Mouse (Mus musculus): Measurements from ENCODE around the gene Ahdc1.
"Not testable (repeated sequence)": the region's sequence is repeated elsewhere in the genome, so short reads cannot be mapped to it uniquely, and the experiment has no call there.

The Ahdc1 gene

DNA sequence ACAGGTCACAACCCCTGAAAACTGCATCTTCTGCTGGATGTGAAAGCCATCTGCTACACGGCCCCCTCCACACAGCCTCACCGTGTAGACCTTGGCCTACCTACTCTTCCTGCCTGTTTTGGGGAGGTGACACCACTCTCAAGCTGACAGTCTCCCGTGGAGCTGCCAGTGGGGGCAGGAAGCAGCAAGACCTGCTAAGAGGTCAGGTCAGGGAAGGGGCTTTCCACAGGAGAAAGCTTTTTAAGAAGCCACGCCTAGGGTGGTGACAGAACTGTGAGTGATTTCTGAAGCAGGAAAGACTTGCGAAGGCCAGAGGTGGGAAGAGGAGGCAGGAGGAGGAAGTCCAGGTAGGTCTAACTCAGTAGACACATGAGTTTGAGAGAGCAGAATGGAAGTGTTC, 67.9 kb downstream of the Ahdc1 start:
- no peak for DNase-seq (ENCODE audit: low read depth, low spot score)

DNA sequence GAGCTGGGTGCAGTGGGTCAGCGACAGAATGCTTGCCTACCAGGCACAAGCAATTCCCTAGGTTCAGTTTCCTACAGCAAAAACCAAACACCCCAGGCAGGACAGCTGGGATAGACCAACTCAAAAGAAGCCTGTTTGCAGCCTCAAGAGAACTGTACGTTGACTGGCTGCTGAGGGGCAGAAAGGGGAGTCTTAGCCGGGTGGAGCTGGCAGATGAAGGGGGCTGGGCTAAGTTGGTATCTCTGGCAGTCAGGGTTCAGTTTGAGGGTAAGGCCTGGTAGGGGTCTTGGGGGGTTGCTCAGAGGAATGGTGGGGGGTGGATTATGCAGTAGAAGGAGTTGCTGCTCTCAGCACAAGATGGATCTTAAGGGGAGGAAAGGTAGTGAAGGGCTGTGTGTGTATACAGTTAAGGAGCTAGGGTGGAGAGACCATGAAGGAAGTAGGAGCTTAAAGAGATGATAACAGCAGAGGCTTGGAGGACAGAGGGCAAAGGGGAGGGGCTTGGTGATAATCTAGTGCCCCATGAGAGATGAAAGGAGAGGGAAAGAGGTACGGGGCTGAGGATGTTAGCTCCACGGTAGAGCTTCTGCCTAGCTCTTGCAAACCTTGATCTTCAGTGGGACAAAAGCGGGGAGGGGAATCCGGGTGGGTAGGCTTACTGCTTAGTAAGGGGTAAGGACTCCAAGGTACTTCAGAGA, 68.5 kb downstream of the Ahdc1 start:
- DNase-seq (ENCODE audit: low read depth, low spot score) = no peak

DNA sequence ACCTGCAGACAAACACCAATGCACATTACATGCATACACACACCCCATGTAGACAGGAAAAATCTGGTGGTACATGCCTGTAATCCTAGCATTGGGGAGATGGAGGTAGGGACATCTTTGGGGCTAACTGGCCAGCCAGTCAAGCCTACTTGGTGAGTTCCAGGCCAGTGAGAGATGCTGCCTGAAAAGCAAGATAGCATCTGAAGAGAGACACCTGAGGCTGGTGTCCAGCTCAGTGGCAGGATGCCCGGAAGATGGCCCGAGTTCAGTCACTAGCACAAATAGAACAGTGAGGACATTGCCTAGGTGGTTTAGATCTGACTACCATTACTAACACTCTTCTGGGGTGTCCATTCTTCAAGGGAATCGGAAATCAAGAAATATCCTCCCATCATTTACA, 69.8 kb downstream of the Ahdc1 start:
- no peak for DNase-seq (ENCODE audit: low read depth, low spot score)

DNA sequence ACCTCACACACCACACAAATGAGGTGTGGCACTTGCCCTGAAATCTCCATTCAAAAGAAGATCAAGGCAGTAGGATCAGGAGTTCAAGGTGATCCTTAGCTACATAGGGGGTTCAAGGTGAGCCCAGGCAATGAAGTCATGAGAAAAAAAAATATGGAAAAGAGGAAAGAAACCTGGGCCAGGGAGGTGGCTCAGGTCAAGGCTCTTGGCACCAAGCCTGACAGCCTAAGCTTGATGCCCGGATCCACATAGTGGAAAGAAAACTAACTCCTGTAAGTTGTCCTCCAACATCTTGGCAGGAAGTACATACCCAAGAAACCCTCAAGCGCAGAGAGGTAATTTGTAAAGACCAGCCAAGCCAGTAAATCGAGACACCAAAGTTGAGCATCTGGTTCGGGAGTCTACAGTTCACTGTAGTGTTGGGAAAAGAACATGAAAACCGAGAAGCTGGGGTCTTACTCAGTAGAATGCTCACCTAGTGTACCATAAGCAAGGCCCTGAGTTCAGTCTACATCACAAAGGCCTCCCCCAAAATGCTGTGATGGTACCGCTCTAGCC, 71.2 kb downstream of the Ahdc1 start:
- DNase-seq (ENCODE audit: low read depth, low spot score) = no peak

DNA sequence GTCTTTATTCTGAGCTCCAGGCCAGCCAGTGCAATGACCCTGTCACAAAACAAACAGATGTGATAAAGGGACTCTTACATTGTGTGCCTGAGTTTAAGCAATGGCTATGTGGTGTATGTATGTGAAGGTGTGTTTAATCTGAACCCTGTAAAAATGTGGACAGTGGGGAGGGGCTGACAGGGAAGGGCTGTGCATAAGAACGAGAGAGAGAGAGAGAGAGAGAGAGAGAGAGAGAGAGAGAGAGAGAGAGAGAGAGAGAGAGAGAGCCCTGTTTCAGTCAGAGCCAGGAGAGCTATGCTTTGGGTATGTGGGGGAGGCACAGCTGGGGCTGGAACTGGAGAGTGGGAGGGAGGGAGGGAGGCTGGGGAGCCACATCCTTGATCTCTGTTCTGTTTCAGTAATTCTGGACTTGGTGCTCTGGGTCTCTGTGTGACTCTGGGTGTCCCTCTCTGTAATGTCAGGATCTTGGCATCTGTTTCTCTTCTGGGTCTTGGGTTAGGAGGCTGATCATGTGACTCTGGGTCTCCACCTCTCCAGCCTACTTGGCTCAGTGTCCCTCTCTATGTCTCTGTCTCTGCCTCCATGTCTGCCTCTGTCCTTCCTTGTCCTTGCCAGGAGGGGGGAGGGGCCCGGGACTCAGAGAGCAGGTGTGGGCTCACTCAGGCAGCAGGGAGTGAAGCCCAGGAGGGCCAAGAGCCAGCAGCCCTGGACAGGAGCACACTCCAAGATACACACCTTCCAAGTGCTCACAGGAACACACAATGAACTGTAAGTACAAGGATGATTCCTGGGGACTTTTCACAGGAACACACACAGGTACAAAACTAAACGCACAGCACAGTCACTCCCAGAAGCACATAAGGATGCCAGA, 73.2 kb downstream of the Ahdc1 start:
- DNase-seq (ENCODE audit: low read depth, low spot score) = peak; percentile 55

DNA sequence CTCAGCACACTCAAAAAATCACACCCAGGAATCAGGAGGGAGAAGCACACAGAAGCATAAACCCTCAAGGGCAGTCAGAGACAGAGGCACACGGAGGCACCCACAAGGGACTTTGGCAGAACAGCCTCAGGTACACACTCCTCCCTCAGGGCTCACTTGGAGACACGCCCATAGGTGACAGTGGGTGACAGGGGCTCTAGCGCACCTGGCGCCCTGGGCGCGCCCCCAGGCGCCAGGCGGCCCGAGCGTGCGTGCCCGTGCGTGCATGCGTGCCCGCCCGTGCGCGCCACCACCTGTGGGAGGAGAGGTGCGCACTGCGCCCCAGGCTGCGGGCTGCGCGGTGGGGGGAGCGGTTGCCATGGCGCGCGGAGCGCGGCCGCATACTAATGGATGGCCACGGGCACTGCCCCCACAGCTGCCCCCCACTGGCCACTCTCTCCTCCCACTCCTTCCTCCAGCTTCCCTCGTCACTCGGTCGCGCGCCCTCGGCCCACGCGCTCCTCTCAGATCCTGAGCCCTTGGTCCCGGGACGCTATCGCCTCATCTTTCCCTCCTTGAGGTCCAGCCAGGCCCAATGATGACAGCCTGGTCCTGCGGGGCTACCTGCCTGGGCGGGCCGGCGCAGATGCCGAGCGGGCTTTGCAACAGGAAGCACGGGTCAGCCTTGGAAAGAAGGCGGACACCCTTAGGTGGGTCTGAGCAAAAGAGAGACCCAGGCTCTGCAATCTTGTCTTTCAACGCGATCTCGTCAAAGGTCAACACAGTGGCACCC, 74.1 kb downstream of the Ahdc1 start:
- DNase-seq (ENCODE audit: low read depth, low spot score) = peak; percentile 68

DNA sequence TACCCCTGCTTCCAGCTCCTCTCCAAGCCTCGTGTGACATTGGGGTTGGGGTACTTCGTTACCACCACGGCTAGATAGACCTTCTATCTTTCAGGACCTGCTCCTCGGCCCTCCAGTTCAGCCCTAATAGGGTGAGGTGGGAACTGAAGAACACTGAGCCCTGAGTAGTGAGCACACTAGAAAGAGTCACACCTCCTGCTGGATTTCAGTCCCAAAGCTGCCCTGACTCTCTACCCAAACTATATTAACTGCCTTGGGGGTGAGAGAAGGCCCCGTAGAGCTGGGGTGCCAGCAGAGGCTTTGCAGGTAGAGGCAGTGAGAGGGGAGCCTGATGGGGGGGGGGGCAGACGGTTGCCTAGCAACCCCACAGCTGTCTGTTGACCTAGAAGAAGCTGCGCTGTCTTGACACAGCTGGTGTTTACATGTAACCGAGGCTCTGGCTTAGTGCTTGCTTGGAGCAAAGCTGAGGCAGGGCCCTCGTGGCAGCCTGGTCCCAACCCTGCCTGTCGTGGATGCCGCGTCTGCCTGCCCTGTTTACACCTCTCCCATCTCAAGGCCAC, 74.8 kb downstream of the Ahdc1 start:
- DNase-seq (ENCODE audit: low read depth, low spot score) = no peak

DNA sequence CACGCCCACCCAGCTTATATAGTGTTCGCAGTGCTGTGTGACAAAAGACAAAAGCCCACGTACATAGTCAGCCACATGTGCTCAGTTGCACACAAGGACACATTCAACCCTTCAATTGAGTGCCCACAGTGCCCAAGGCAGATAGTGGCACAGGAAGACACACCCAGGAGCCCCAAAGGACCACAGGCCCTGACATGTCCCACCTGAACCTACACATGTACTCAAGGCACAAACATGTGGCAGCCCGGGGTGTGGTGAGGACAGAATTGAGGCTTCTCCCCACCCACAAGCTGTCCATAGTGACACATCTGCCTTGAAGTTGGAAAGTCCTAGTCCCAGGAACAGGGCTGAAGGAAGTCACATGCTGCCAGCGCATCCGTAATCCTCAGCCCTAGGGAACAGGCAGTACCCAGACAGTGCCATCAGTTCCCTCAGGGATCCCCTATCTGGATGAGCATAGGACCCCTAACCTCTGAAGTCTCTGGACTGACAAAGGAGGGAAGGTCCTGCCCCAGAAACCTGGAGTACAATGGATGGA, 76.2 kb downstream of the Ahdc1 start:
- no peak for DNase-seq (ENCODE audit: low read depth, low spot score)

DNA sequence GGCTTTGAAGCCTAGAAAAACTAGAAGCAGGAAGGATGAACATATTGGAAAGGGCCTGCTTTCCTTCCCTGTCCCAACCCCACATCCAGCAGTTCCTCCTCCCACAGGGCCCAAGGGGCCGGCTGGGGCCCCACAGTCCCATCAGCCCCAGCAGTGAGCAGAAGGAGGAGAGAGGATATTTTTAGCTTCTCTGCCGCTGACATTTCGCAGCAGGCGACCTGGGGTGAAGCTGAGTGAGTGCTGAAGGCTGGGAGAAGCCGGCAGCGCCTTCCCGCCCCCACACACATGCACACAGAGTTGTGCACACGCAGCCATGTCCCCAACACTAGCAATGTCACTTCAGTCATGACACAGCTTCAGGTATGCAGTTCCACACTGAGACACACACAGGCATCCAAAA, 76.8 kb downstream of the Ahdc1 start:
- no peak for DNase-seq (ENCODE audit: low read depth, low spot score)

DNA sequence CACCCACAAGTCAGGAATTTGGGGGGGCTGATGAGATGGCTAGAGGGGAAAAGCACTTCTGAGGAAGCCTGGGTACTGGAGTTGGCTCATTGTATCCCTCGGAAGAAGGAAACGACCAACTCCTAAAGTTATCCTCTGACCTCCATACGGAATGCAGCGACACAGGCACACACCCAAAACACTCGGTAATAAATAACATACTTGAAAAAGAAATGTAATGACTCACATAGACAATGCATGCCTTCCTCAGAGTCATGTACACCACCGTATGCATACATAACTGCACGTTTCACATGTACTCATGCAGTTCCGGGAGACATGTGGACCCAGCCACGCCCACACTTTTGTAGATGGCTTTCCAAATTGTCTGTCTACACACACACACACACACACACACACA, 78.3 kb downstream of the Ahdc1 start:
- DNase-seq (ENCODE audit: low read depth, low spot score) = no peak

DNA sequence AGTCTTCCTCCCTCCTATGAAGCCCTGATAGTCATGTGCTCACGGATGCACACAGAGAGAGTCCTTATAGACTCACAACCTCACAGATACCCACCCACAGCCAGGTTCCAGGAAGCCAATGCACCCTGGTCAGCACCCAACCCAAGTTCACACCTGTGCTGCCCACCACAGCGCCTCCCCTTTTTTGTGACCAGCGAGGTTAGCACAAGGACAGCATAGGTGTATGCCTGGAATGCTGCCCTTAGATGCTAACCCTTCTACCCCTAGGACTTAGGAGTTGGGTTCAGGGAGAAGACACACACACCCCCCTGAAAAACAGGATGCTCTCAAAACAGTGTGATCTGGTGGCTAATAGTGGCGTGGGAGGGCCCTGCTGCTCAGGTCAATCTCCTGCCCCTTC, 78.7 kb downstream of the Ahdc1 start:
- no peak for DNase-seq (ENCODE audit: low read depth, low spot score)

DNA sequence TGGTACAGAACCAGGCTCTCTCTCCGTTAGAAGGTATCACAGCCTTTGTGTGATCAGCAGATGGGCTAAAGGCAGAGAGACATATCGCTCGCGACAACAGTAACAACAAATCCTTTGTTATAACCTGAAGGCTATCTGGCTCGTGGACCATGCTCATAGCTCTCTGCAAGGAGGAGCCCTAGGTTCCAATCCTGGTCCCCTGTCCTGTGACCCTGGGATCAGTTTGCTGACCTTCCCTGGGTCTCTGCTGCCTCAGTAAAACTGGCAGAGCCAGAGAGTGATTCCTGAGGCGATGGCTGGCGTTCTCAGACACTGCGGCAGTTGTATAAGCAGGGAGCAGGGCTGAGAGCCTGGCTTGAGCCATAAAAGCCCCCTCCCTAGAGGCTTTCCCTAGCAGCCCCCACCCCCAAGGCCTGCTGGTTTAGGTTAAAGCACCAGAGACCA, 79.2 kb downstream of the Ahdc1 start:
- DNase-seq (ENCODE audit: low read depth, low spot score) = no peak

DNA sequence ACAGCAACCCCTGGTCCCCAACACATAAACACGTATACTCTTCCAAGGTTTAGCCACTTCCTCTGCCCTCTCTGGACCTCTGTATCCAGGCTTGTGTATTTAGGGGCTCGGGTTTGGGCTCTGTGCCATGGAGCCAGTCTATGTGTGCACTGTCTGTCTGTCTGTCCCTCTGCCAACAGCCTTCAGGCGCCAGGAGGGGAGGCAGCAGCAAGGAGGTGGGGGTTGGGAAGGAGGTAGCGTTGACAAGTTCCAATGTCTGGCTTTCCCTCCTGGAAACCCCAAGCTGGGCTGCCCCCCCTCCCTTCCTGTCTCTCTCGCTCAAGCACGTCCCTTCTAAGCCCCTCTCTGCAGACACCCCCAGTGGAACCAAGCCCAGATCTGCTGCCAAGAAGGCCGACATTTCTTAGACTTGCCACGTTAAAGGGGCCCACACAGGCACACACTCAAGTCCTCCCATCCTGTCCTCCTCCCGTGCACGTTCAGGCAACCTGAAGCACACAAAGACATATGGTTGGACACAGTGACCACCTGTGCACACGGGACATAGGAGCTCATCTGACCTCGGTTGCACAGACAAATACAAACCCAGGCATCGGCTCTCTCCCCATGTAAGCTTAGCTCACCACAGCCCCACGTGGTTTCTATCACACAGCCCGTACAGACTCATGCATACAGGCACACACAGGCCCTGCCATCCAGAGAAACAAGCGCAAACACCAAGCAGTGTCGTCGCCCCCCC, 79.8 kb downstream of the Ahdc1 start:
- no peak for DNase-seq (ENCODE audit: low read depth, low spot score)

DNA sequence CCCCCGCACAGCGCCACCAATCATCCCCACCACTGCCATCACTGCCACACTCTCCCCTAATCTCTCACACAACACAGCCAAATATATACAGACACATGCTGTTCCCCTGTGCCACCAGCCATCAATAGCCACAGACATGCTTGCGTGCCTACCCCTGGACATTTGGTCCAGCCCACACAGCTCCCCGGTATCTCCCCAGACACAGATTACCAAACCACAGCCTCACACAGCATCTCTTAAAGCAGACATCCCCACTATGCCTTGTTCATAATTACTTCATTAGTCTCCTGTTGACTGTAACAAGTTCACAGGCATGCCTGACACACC, 80.4 kb downstream of the Ahdc1 start:
- no peak for DNase-seq (ENCODE audit: low read depth, low spot score)

DNA sequence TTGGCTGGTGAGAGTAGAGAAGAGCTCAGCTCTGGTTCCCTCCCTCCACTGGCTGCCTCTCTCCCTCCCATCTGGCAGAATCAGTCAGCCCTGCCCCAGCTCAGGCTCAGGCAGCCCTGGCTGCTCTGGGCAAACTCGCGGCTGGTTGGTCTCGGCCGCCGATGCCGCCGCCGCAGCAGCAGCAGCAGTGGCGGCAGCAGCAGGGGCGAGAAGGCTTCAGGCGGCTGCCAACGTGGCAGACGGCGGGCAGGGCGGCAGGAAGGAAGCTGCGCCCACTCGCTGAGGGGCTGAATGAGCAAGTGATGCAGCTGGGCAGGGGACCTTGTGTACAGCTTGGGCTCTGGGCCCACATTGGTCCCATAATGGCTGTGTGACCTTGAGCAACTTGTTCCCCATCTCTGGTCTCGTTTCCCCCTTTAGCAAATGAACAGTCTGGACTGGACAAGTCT, 81.4 kb downstream of the Ahdc1 start:
- DNase-seq (ENCODE audit: low read depth, low spot score) = peak; percentile 55

DNA sequence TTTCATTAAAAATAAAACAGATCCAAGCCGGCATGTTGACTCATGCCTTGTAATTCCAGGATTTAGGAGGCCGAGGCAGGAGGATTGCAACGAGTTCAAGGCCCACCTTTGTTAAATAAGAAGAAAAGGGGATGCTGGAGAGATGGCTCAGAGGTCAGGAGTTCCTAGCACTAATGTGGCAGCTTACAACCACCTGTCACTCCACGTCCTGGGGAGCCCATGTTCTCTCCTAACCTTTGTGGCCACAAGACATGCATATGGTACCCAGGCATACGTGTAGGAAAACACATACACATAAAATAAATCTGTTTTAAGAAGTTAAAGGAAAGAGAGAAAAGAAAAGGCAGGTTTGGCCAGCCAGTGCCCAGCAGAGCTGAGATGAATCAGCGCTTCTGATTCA, 82.0 kb downstream of the Ahdc1 start:
- no peak for DNase-seq (ENCODE audit: low read depth, low spot score)

DNA sequence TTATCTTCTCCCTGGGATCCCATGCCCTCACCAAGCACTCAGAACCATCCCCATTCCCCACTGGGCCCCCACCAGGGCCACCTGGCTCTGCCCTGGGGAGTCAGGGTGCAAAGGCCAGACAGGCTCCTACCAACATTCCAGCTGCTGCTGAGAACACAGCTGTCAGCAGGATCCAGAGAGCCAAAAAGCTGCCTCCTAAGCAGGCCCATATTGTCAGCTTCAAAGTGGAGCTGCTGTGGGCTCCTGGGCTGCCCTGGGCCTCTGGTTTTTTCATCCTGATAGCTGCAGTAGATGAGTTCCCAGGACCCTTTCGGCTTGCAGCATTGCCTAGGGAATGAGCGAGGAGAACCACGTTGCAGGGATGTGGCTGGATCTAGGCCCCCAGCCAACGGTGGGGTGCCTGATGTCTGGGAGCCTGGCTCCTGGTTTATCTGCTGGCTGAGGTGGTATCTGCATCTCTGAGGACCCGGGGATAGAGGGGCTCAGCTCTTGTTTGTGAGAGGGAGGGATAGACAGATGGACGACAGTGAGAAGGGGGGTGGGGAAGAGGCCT, 82.5 kb downstream of the Ahdc1 start:
- DNase-seq (ENCODE audit: low read depth, low spot score) = no peak

DNA sequence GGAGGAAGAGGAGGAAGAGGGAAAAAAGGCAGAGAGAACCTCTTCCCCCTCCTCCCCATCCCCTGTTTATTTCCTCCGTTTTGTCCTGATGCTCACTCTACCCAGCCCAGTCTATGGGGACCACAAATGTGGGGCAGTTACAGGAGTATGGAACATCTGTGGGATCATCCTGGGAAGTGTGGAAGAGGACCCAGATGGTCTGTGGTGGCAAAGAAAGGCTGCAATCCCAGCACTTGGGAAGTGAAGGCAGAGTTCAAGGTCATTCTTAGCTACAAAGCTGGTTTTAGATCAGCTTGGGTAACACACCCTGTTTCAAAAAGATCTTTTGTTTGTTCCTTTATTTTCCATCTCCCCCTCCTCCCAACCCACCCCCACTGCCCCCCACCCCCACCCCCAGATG, 83.2 kb downstream of the Ahdc1 start:
- DNase-seq (ENCODE audit: low read depth, low spot score) = no peak

DNA sequence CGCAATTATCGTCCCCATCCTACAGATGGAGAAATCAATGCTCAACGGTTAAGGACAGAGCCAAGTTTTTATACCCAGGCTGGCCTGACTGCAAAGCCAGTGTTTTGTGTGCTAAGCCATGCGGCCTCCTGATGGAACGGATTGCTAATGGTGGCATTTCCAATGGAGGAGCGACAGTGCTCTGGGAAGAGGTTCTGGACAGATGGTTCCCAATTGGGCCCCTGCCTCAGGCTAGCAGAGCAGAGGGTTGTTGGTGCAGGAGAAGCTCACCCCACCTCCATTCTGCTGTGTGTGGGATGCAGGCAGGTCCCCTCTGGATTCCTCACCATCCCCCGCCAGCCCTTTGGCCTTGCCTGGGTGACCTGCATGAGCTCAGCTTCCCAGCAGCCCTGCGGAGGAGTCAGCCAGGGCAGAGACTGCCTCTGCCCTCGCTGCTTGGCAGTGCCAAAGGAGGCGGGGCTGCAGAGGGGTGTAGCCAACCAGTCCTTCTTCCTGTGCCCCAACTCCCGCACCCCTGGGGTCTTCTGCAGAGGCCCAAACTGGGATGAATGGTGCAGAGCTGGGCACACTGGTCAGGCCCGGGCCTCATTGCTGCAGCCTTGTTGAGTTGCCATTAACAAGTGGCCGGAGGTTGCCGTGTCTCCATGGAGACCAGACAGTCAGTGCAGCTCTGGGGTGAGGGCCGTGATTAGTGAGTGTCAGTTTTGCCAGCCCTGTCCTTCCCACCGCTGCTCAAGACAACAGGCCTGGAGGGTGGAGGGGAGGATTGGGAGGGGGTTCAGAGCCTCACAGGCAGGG, 84.1 kb downstream of the Ahdc1 start:
- DNase-seq (ENCODE audit: low read depth, low spot score) = no peak

DNA sequence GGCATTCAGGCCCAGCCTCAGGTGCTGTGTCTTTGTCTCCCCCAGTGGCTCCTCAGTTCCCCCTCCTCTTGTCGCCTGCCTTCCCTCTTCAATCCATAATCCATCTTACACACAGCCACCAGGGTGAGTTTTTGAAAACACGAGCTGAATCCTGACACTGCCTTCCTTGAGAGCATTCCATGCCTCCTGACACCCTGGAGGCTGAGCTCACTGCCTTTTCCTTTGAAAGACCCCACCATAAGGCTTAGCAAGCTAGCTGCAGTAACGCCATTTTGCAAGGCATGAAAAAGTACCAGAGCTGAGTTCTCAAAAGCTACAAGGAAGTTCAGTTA, 84.6 kb downstream of the Ahdc1 start:
- not testable (repeated sequence) for DNase-seq (ENCODE audit: low read depth, low spot score)
